Mouse (Mus musculus) stomach, postnatal 0 days (tissue): Measurements from ENCODE around the gene Gtf3c2.

ENCODE experiments used
- CTCF ChIP-seq: IDR thresholded peaks from 2 replicates; pipeline ENCODE4 v1.5.1; 2016; ENCODE audit warnings: antibody characterized with exemption, low read depth, mild to moderate bottlenecking, moderate library complexity
- EP300 ChIP-seq: optimal IDR thresholded peaks from 2 replicates; pipeline ENCODE3; 2016; ENCODE audit warnings: antibody characterized with exemption

- TF ChIP-seq CTCF: no peak
- no peak for TF ChIP-seq EP300
Observed at GRCm38 (mm10) chr5:31192045-31192938, 12.3 kb upstream of the Gtf3c2 start.
